ENCODE assay signal across 17 mouse cellular contexts in the genomic region with DNA sequence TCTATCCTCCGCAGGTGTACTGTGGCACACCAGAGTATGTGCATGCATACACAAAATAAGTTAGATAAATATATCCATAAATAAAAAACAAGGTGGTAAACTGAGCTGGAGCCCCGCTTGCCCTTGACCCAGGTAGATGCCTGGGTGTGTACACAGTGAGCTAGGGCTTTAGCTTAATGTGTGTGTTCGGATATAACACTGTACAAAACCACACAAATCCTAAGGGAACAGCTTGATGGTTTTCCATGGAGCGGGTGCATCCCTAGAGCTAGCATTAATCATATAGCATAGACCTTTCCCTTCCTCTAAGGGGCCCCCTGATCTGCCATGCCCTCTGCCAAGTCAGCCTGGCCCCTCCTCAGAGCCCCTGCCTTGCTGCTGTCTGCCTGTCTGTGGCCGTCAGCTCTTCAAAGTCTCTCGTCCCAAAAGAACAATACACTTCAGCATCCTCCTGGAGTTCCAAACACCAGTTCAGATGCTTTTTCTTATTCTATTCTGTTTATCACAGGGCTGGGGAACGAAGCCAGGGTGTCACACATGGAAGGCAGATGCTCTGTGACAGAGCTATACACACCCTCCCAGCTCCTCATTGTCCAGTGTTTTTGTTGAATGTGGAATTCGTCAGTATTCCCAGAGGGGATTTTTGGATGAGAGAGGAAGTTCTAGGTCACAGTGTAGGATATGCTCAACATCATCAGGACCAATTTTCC.
DNase-seq lines count a peak whose midpoint lies in the region; ATAC-seq lines count a peak whose summit lies in the region.
"Had no signal": no experiment of that assay in that cellular context is flagged by ENCODE, and none has a peak within 500 bp of the region (broad histone marks: within the 10 kb centered on the region; RNA-seq: fewer than 3 reads in every experiment).

No protein-coding gene starts in this region.

- no peak overlapping the region for H3K4me3 ChIP-seq in hindbrain, embryonic 10.5 days
- no peak overlapping the region for H3K4me3 ChIP-seq in hindbrain, embryonic 16.5 days (ENCODE audit: low read length)
- H3K4me3 ChIP-seq in neural tube, embryonic 13.5 days = no peak overlapping the region
- H3K4me3 ChIP-seq: forebrain, embryonic 10.5 days; limb, embryonic 10.5 days; liver, embryonic 13.5 days had no signal

- peaks cover 36% of the 10 kb centered on the region for H3K4me1 ChIP-seq in hindbrain, embryonic 10.5 days (replicated peaks)
- peaks cover 7% of the 10 kb centered on the region for H3K4me1 ChIP-seq in hindbrain, embryonic 16.5 days (ENCODE audit: control insufficient read depth, insufficient read depth, low read depth, low read length)
- peaks cover 17% of the 10 kb centered on the region for H3K4me1 ChIP-seq in neural tube, embryonic 13.5 days (replicated peaks)
- H3K4me1 ChIP-seq: limb, embryonic 10.5 days; liver, embryonic 13.5 days had no signal

- H3K4me2 ChIP-seq in hindbrain, embryonic 16.5 days (ENCODE audit: low read length) = no peak overlapping the region
- H3K4me2 ChIP-seq in neural tube, embryonic 13.5 days = no peak overlapping the region
- H3K4me2 ChIP-seq: liver, embryonic 13.5 days had no signal

- peak; percentile 42; the same call in 1 of the 2 replicates for ATAC-seq in hindbrain, embryonic 16.5 days
- peak; percentile 43; the same call in 1 of the 2 replicates for ATAC-seq in neural tube, embryonic 13.5 days (ENCODE audit: low read depth)
- ATAC-seq: CD4-positive, CD25-positive, alpha-beta regulatory T cell, adult 4 months had no signal

- H3K9me3 ChIP-seq in hindbrain, embryonic 10.5 days = no peaks in the 10 kb centered on the region
- no peaks in the 10 kb centered on the region for H3K9me3 ChIP-seq in hindbrain, embryonic 16.5 days (ENCODE audit: control insufficient read depth, low read length)
- no peaks in the 10 kb centered on the region for H3K9me3 ChIP-seq in neural tube, embryonic 13.5 days
- H3K9me3 ChIP-seq: forebrain, embryonic 10.5 days; limb, embryonic 10.5 days; liver, embryonic 13.5 days had no signal

- peak; percentile 14 for DNase-seq in lung, postnatal 10 days
- no peak for DNase-seq in lung, postnatal 14 days
- DNase-seq in hindbrain, embryonic 10.5 days (ENCODE audit: low spot score) = no peak
- DNase-seq in ovary, postnatal 36 days (ENCODE audit: low spot score) = no peak
- DNase-seq in kidney, postnatal 25 days = no peak
- DNase-seq: adrenal gland, adult 8-10 months; cerebellum, adult 9-10 months; heart, adult 18-20 months; kidney, adult 8-10 months; kidney, postnatal 4 days; liver, embryonic 13.5 days; thymus, postnatal 14 days had no signal

- no peaks in the 10 kb centered on the region for H3K36me3 ChIP-seq in hindbrain, embryonic 10.5 days
- H3K36me3 ChIP-seq in hindbrain, embryonic 16.5 days (ENCODE audit: control insufficient read depth, insufficient read depth, low read length) = no peaks in the 10 kb centered on the region
- H3K36me3 ChIP-seq in neural tube, embryonic 13.5 days = no peaks in the 10 kb centered on the region
- H3K36me3 ChIP-seq: forebrain, embryonic 10.5 days; limb, embryonic 10.5 days; liver, embryonic 13.5 days had no signal

- H3K9ac ChIP-seq in hindbrain, embryonic 16.5 days (ENCODE audit: low read depth, low read length) = peak overlapping the region; percentile 24; the same call in 1 of the 2 replicates
- H3K9ac ChIP-seq in neural tube, embryonic 13.5 days = no peak overlapping the region
- H3K9ac ChIP-seq: liver, embryonic 13.5 days had no signal

- no peaks in the 10 kb centered on the region for H3K27me3 ChIP-seq in hindbrain, embryonic 10.5 days (ENCODE audit: insufficient read depth, poor library complexity, severe bottlenecking)
- H3K27me3 ChIP-seq in hindbrain, embryonic 16.5 days (replicated peaks; ENCODE audit: control insufficient read depth, insufficient read depth, low read length) = no peaks in the 10 kb centered on the region
- H3K27me3 ChIP-seq in neural tube, embryonic 13.5 days = no peaks in the 10 kb centered on the region
- H3K27me3 ChIP-seq: liver, embryonic 13.5 days had no signal

- 43% methylated on average over 8 of the region's 8 CpGs for WGBS in hindbrain, embryonic 10.5 days
- WGBS in hindbrain, embryonic 16.5 days = 47% methylated on average over 8 of the region's 8 CpGs
- WGBS in neural tube, embryonic 13.5 days = 44% methylated on average over 8 of the region's 8 CpGs

- H3K27ac ChIP-seq in hindbrain, embryonic 10.5 days = peak overlapping the region; percentile 77
- H3K27ac ChIP-seq in hindbrain, embryonic 16.5 days (ENCODE audit: low read depth, low read length) = no peak overlapping the region
- no peak overlapping the region for H3K27ac ChIP-seq in neural tube, embryonic 13.5 days (replicated peaks)
- H3K27ac ChIP-seq: forebrain, embryonic 10.5 days; limb, embryonic 10.5 days; liver, embryonic 13.5 days had no signal
